Mouse (Mus musculus) midbrain, postnatal 0 days (tissue): ENCODE data around the gene Aif1. TPM values are rescaled to one million over a fixed set of nuclear protein-coding genes. Genes with fewer than 3 reads are reported as not detected.

Experiments
- ATAC-seq: fragments of 200-750 bp; cut with Nextera tagmentation; 2 replicates; pipeline ENCODE4 v1.8.0; 2017; ENCODE audit warnings: moderate number of reproducible peaks, mild to moderate bottlenecking, moderate TSS enrichment, moderate library complexity; ENCODE audit not compliant: low FRiP score
- DNase-seq: peaks from one replicate; pipeline ENCODE4 v3.0.0-alpha.2; 2015; ENCODE audit warnings: low spot score
- H3K27ac ChIP-seq: fragments of 300-500 bp; sonication (generic); 2 replicates; pipeline ENCODE4 v1.5.1; 2014; ENCODE audit warnings: low read depth, mild to moderate bottlenecking, low read length, mixed read lengths
- H3K27me3 ChIP-seq: fragments of 300-500 bp; sonication (generic); 2 replicates; pipeline ENCODE4 v1.6.1; 2014; ENCODE audit warnings: low read length, control low read depth, mixed read lengths; ENCODE audit not compliant: insufficient read depth
- H3K36me3 ChIP-seq: fragments of 300-500 bp; sonication (generic); 2 replicates; pipeline ENCODE4 v1.6.1; 2014; ENCODE audit warnings: low read length, control low read depth, mixed read lengths; ENCODE audit not compliant: insufficient read depth
- H3K4me1 ChIP-seq: fragments of 300-500 bp; sonication (generic); 2 replicates; pipeline ENCODE4 v1.6.1; 2014; ENCODE audit warnings: mild to moderate bottlenecking, control low read depth, antibody characterized with exemption, low read length, mixed read lengths; ENCODE audit not compliant: insufficient read depth
- H3K4me2 ChIP-seq: fragments of 300-500 bp; sonication (generic); 2 replicates; pipeline ENCODE4 v1.6.1; 2014; ENCODE audit warnings: low read depth, mild to moderate bottlenecking, low read length, mixed read lengths; ENCODE audit not compliant: poor library complexity, severe bottlenecking
- H3K4me3 ChIP-seq: fragments of 300-500 bp; sonication (generic); 2 replicates; pipeline ENCODE4 v1.5.1; 2014; ENCODE audit warnings: low read depth, mild to moderate bottlenecking, low read length, moderate library complexity
- H3K9ac ChIP-seq: fragments of 300-500 bp; sonication (generic); replicated peaks from 2 replicates; pipeline ENCODE4 v1.6.1; 2014; ENCODE audit warnings: mild to moderate bottlenecking, low read length, moderate library complexity, mixed read lengths; ENCODE audit not compliant: poor library complexity, severe bottlenecking
- H3K9me3 ChIP-seq: fragments of 300-500 bp; sonication (generic); 2 replicates; pipeline ENCODE4 v1.6.1; 2016; ENCODE audit warnings: low read length, control low read depth
- CTCF ChIP-seq: IDR thresholded peaks from 2 replicates; pipeline ENCODE4 v1.5.1; 2016; ENCODE audit warnings: antibody characterized with exemption, mild to moderate bottlenecking
- WGBS: fragments of 180-500 bp; shearing (Covaris S2); extraction: QIAGEN DNeasy Blood & Tissue Kit; methylation state at CpG from one replicate; pipeline ENCODE4 v1.1.7; 2014; 5-methylcytosine and 5-hydroxymethylcytosine counted together
- polyA plus RNA-seq: library from polyadenylated mRNA; unstranded; fragments of >200 nt; fragmentation: Nextera tagmentation; extraction: Ambion mirVana; gene quantifications from 2 replicates; pipeline ENCODE4 v1.2.1, GENCODE M21; 2015
- total RNA-seq: library from RNA; depleted of rRNA; stranded (reverse); fragments of >200 nt; gene quantifications from 2 replicates; pipeline ENCODE4 v1.2.3, GENCODE M21; 2014

Aif1 gene
- total and polyA plus RNA-seq, 2 experiments from 2014 or later = 4.1 to 9.5 TPM

- Histone ChIP-seq H3K9ac (no peak overlapping the region), H3K27me3 (peaks cover 20% of the 10 kb centered on the region), H3K36me3 (no peaks in the 10 kb centered on the region), H3K27ac (no peak overlapping the region), H3K9me3 (no peaks in the 10 kb centered on the region), H3K4me1 (no peaks in the 10 kb centered on the region), H3K4me2 (no peak overlapping the region), H3K4me3 (no peak overlapping the region)
- WGBS = 71% methylated on average over 7 of the region's 7 CpGs
- TF ChIP-seq CTCF = no peak
- no peak for ATAC-seq
- DNase-seq = no peak
Measured at GRCm38 (mm10) chr17:35198029-35198428, 22.2 kb upstream of the Aif1 start.

- Histone ChIP-seq H3K4me1 (no peaks in the 10 kb centered on the region), H3K9me3 (no peaks in the 10 kb centered on the region), H3K27me3 (peaks cover 20% of the 10 kb centered on the region), H3K4me3 (no peak overlapping the region), H3K36me3 (no peaks in the 10 kb centered on the region), H3K4me2 (no peak overlapping the region), H3K9ac (no peak overlapping the region), H3K27ac (no peak overlapping the region)
- ATAC-seq = no peak
- TF ChIP-seq CTCF = no peak
- no peak for DNase-seq
- 63% methylated on average over 6 of the region's 6 CpGs for WGBS
Measured at GRCm38 (mm10) chr17:35197126-35197525, 21.3 kb upstream of the Aif1 start.

GRCm38 (mm10) chr17:35196321-35196641, 20.4 kb upstream of the Aif1 start:
- DNase-seq = no peak
- Histone ChIP-seq H3K4me1 (no peaks in the 10 kb centered on the region), H3K27ac (no peak overlapping the region), H3K4me2 (peak overlapping the region; percentile 59), H3K4me3 (peak overlapping the region; percentile 40), H3K36me3 (no peaks in the 10 kb centered on the region), H3K27me3 (peaks cover 20% of the 10 kb centered on the region), H3K9ac (no peak overlapping the region), H3K9me3 (no peaks in the 10 kb centered on the region)
- WGBS = 25% methylated on average over 9 of the region's 9 CpGs
- no peak for TF ChIP-seq CTCF
- no peak for ATAC-seq

- Histone ChIP-seq H3K9me3 (no peaks in the 10 kb centered on the region), H3K4me1 (no peaks in the 10 kb centered on the region), H3K27me3 (peaks cover 20% of the 10 kb centered on the region), H3K27ac (no peak overlapping the region), H3K4me3 (peak overlapping the region; percentile 40), H3K36me3 (no peaks in the 10 kb centered on the region), H3K9ac (no peak overlapping the region; the same call in 1 of the 2 replicates), H3K4me2 (peak overlapping the region; percentile 59)
- peak; percentile 73 for DNase-seq
- WGBS = 3% methylated on average over 66 of the region's 66 CpGs
- TF ChIP-seq CTCF = peak; percentile 85
- ATAC-seq = peak; percentile 87
Measured at GRCm38 (mm10) chr17:35195631-35196320, 19.9 kb upstream of the Aif1 start.

- peak; percentile 62 for ATAC-seq
- no peaks in the 10 kb centered on the region for H3K9me3 ChIP-seq
- WGBS = 46% methylated on average over 19 of the region's 19 CpGs
Measured at GRCm38 (mm10) chr17:35194844-35195630, 19.2 kb upstream of the Aif1 start.

More at GRCm38 (mm10) chr17:35194844-35195630, 19.2 kb upstream of the Aif1 start:
- no peaks in the 10 kb centered on the region for H3K4me1 ChIP-seq
- peak overlapping the region; percentile 40 for H3K4me3 ChIP-seq
- H3K27me3 ChIP-seq = peaks cover 14% of the 10 kb centered on the region
- no peak for DNase-seq
- H3K4me2 ChIP-seq = peak overlapping the region; percentile 59
- no peaks in the 10 kb centered on the region for H3K36me3 ChIP-seq
- no peak for TF ChIP-seq CTCF
- no peak overlapping the region for H3K27ac ChIP-seq
- H3K9ac ChIP-seq = no peak overlapping the region
